Mouse (Mus musculus): ENCODE results near the gene Prmt1.

The Prmt1 gene
- long read RNA-seq, experiment 1, transcript Prmt1-203 (10 exons, 2,147 nt), result major isoform, 5 of 7 reads
- long read RNA-seq, experiment 1, partial matches to known transcripts, result 2 of 7 reads
- long read RNA-seq, experiment 1, other reads (novel, unspliced or antisense), result 0 of 7 reads
- long read RNA-seq, experiment 2, transcript Prmt1-203 (10 exons, 2,147 nt), result major isoform, 8 of 20 reads
- long read RNA-seq, experiment 2, partial matches to known transcripts, result 11 of 20 reads
- long read RNA-seq, experiment 2, other reads (novel, unspliced or antisense), result 1 of 20 reads

DNA sequence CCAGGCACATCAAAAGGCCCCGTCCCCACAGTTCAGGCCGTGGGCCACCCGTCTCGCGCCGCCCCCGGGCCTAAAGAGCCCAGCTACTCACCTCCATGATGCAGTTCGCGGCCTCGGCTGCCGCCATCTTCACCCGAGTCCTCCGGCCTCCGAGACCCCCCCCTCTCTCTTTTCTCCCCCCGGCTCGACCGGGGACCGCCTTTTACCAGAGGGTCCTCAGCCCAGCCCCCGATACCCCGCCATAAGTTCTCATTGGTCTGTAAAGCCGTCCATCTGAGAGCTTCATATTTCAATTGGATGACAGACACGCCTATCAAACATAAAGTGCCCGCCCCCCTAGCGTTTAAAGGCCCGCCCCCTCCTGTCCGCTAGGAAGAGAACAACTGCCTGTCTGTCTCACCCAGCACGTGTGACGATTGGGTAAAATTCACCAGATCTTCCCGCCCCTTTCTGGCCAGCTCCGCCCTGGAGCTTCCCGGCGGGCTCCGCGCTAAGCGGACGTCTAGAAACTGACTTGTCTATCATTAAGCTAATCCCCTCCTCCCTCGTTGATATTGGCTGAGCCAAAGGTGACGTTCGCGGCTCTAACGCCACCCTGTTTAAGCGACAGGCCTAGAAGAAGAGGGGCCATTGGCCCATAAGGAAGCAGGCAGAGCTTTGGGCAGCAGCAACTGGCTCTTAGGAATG, at the start of gene Prmt1:
Gene Prmt1 (minus strand): TSS at position 377 of the 687 bp plus-strand sequence.
- intact Hi-C loops (cut with DNase I), result no loop called here

- intact Hi-C loops (cut with DNase I), result loop anchor here (5.0 kb wide), 1 partner anchor 37 kb away; no protein-coding TSS in a partner anchor
Measured at GRCm38 (mm10) chr7:45035631-45036030, 49.3 kb upstream of the Prmt1 start.

GRCm38 (mm10) chr7:45033722-45034359, 47.5 kb upstream of the Prmt1 start:
- intact Hi-C loops (cut with DNase I), result no loop called here

- intact Hi-C loops (cut with DNase I), result no loop called here
Measured at GRCm38 (mm10) chr7:45030857-45031256, 44.5 kb upstream of the Prmt1 start.

DNA sequence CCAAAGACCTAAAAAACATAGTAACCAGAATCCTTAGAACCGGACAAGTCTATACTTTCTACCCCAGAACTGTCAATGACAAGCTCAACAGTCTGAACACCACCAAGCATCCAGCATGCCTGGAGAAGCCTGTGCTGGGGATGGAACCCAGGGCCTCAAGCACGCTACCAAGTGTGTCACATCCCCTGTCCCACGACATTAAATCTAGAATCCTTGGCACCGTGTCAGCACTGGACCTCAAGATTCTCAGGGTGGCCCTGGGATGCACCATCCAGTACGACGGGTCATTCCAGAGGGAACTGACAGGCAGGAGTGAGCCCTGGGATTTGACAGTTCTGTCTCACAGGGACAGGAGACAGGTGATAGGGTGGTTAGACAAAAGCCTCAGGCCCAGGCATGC, 43.6 kb upstream of the Prmt1 start:
- intact Hi-C loops (cut with DNase I), result no loop called here

- intact Hi-C loops (cut with DNase I), result no loop called here
Measured at GRCm38 (mm10) chr7:45028351-45028750, 42.0 kb upstream of the Prmt1 start.

DNA sequence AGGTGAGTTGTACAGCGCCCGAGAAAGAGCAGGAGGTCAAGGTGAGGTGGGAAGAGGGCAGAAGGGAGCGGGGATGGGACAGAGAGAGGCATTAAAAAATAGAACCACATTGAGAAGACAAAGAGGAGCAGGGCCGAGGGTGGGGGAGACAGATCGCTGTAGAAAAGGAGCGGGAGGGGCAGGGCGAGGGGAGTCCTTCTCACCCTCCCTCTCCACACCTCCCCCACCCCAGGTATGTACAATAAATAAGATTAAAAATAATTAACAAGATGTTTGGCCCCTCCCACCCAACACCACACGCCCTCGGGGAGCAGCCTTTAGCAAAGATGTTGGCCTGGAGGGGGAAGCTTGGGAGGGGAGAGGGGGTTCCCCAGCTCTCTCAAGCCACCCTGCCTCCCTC, 41.4 kb upstream of the Prmt1 start:
- intact Hi-C loops (cut with DNase I), result no loop called here

DNA sequence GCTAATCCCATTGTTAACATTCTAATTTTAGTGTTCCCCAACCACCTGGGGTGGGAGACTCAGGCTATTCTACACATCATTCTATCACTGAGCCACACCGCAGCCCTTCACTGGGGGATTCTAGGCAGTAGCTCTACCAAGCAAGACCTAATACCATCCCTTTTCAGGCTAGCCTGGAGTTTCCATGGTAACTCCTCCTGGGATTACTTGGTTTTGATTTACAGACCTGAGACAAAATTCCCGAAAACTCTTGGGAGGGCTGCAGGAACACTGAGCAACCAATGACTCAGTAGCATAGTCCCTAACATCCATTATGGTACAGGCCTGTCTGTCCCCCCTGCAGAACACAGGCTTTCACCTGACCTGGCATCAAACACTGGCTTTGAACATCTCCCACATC, 39.9 kb upstream of the Prmt1 start:
- intact Hi-C loops (cut with DNase I), result no loop called here

GRCm38 (mm10) chr7:45025601-45026220, 39.3 kb upstream of the Prmt1 start:
- intact Hi-C loops (cut with DNase I), result no loop called here

DNA sequence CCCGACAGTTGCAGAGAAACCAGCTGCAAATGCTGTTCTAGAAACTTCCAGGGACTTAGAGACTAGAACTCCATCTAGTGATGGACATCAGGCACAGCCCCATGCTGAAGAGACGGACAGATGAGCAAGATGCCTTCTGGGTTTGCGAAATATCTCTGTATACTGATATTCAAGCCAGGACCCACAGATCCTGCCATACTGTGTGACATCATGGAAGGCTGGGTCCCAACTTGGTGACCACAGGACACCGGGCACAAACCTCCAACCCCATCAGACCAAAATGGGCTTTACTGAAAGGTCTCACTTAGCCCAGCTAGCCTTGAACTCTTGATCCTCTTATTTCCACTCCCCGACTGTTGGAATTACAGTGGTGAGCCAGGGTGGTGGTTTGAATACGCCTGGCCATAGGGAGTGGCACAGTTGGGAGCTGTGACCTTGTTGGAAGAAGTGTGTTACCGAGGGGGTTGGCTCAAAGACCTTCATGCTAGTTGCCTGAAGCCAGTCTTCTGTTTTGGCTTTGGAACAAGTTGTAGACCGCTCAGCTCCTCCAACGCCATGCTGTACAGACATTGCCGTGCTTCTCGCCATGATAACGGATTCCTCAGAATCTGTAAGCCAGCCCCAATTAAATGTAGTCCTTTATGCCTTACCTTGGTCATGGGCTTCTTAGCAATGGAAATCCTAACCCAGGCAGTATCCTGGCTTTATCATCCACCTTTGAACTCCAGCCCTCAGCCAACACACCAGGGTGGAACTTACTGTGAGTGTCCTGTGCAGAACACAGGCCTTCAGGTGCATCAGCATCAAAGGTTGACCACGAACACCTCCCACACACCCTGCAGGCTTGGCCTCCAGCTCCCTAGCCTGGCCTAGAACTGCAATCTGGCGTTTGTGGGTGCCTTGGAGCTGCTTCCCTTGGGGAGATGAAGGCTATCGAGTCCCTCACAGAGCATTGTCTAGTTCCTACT, 38.2 kb upstream of the Prmt1 start:
- intact Hi-C loops (cut with DNase I), result loop anchor here (5.0 kb wide), 1 partner anchor 48 kb away; no protein-coding TSS in a partner anchor

GRCm38 (mm10) chr7:45023711-45024110, 37.3 kb upstream of the Prmt1 start:
- intact Hi-C loops (cut with DNase I), result loop anchor here (5.0 kb wide), 1 partner anchor 49 kb away; no protein-coding TSS in a partner anchor

GRCm38 (mm10) chr7:45020225-45020624, 33.9 kb upstream of the Prmt1 start:
- intact Hi-C loops (cut with DNase I), result loop anchor here (5.0 kb wide), 1 partner anchor 52 kb away; no protein-coding TSS in a partner anchor

- intact Hi-C loops (cut with DNase I), result loop anchor here (5.0 kb wide), 1 partner anchor 33 kb away; the partner anchor contains the start of gene Prr12
Measured at GRCm38 (mm10) chr7:45019031-45019571, 32.7 kb upstream of the Prmt1 start.

- intact Hi-C loops (cut with DNase I), result loop anchor here (5.0 kb wide), 1 partner anchor 35 kb away; the partner anchor contains the start of gene Prr12
Measured at GRCm38 (mm10) chr7:45017242-45018061, 31.1 kb upstream of the Prmt1 start, which contains the start of gene Rras. TSS of gene Rras (plus strand) at chr7:45017961.

DNA sequence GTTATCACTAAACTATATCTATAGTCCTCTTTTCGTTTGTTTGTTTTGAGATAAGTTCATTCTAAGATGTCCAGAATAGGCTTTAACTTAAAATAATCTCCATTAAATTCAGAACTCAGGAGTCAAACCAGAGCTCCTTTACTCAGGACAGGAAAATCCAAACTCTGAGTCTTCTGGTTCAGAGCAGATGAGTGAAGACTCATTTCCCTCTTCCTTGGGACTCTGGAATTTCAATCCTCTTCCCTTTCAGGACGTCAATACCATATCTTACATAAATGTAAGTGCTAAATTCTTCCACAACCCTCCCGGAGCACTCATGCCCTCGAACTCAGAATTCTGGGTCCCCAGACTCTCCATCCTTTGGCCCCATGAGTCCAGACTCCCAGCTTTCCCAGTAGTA, 30.4 kb upstream of the Prmt1 start:
- intact Hi-C loops (cut with DNase I), result loop anchor here (5.0 kb wide), 1 partner anchor 36 kb away; the partner anchor contains the start of gene Prr12

- intact Hi-C loops (cut with DNase I), result loop anchor here (5.0 kb wide), 1 partner anchor 36 kb away; the partner anchor contains the start of gene Prr12
Measured at GRCm38 (mm10) chr7:45015957-45016612, 29.7 kb upstream of the Prmt1 start, which contains the start of gene Scaf1. TSS of gene Scaf1 (minus strand) at chr7:45016363.

DNA sequence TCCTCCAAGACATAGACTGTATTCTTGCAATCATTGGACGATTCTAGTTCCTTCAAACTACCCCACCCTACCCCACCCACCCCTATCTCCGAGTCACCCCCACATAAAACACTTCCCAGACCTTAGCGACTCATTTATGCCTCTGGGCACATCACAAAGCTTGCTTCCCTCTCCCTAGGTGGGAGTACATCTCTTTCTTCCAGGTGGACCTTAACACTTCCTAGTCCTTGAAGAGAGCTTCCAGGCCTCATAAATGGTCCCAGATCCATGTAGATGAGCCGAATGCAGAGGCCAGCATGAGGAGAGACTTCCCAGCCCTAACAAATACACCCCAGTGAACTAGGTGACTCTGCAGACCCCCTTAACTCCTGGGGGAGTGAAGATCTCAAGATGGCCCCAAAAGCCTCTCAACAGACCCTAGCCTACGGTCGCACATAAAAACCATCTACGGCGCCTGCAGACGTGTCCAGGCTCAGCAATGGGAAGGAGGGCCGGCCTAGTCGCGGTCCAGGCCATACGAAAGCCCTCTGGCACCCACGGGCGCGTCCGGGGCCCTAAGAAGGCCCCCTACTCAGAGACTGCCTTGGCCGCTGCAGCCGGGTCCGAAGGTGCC, 29.1 kb upstream of the Prmt1 start:
- intact Hi-C loops (cut with DNase I), result loop anchor here (5.0 kb wide), 1 partner anchor 37 kb away; the partner anchor contains the start of gene Prr12

DNA sequence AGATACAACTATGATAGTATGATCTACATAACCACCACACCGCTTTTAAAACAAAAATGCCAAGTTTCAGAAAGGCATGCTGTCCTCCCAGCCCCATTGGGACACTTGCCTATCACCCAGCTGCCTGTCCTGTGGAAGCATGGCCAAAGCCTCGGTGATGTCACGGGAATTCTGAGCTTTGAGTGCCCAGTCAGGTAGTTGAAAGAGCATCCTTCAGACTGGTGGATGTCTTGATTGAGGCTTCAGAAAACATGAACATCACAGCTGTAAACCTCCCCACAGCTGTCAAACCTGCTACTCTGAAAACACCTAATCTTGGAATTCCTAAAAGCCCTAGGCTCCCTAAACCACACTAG, 27.7 kb upstream of the Prmt1 start:
- intact Hi-C loops (cut with DNase I), result no loop called here
